Mouse (Mus musculus): ENCODE data around the gene Spata5.

Spata5 gene

DNA sequence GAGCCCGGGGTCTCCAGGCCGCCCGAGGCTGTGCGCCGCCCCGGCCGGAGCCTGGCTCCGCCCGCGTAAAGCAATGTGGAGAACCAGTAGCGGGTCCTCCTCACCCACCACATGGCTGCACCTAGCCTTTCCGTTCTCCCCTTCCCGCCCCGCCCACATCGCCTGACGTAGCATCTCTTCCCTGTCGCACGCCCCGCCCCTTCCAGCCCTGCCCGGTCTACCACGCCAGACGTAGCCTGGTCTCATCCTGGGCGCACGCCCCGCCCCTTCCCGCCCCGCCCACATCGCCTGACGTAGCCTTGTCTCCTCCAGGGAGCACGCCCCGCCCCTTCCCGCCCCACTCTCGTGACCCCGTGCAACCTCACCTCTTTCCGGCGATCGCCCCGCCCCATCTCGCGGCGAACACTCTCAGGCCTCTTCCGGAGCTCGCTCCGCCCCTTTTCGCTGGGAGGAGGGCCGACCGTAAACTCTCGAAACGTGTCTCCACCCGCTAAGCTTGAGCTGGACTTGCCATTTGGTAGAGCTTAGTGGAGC is at the start of gene Spata5:
Gene Spata5, plus strand, starts transcription at position 439 of the 534 bp plus-strand sequence.
- DNase-seq = peak; percentile 97 to 98

GRCm38 (mm10) chr3:37370407-37370806 is 49.3 kb upstream of the Spata5 start:
- DNase-seq = no peak

GRCm38 (mm10) chr3:37373712-37374111 is 46.0 kb upstream of the Spata5 start:
- no peak for DNase-seq

GRCm38 (mm10) chr3:37377926-37378325 is 41.8 kb upstream of the Spata5 start:
- no peak for DNase-seq

GRCm38 (mm10) chr3:37378412-37378811 is 41.3 kb upstream of the Spata5 start:
- no peak for DNase-seq

DNA sequence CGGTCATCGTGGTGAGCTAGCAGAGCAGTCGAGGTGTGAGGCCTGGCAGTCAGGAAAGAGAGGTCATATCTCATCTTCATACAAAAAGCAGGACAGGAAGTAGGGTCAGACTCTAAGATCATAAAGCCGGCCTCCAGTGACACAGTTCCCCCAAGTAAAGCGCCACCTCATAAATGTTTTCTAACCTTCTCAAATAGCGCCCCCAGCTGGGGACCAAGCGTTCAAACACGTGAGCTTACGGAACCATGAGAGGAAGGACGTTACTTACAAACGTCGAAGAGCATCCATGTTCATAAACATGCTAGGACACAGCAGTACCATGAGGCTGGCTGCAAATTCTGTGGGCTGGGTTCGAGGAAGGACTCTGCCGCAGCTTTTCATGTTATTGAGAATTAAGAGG is 40.5 kb upstream of the Spata5 start:
- DNase-seq = no peak

- no peak for DNase-seq
Observed at GRCm38 (mm10) chr3:37379930-37380881, 39.5 kb upstream of the Spata5 start.

DNA sequence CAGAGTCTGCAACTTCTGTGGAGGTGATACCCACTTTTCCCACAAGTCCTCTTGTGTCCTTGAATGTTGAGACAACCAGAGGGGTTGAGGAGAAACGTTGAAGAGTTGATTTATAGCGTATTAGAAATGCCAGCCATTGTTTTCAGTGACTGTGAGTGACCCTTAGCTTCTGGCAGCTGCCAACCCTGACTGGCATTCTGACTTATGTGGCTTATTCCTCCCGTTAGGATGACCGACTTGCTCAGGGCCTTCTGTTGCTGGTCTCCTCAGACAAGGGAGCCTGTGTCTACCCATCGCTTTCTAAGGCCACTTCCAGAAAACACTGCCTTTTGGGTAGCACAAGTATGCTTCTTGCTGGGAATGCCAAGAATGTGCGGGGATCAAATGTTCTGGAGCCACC is 38.2 kb upstream of the Spata5 start:
- no peak for DNase-seq

DNA sequence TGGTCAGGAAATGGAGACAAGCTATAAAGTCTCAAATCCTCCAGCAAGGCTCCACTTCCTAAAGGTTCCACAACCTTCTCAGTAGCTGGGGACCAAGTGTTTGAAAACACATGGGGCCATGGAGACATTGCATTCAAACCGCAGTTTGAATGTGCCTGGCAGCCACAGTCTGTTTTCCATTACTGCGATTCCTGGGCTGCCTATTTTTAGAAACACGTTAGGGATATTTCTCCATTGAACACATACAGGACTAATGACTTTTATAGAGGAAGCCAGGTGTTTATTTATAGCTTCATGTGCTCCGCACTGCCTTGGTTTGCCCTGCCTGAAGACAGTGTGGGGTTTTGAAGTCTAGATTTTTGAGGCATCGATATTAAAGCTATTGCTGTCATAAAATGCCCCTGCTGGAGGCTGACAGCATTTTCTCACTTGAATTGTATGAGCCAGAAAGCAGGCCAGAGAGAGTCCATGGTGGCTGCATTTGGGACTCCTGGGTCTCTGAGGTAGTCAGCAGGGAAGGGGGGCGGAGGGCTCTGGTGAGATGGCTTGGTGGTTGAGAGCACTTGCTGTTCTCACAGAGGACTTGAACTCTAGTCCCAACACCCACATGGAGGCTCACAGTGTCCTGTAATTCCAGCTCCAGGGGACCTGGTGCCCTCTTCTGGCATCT is 36.5 kb upstream of the Spata5 start:
- no peak for DNase-seq

DNA sequence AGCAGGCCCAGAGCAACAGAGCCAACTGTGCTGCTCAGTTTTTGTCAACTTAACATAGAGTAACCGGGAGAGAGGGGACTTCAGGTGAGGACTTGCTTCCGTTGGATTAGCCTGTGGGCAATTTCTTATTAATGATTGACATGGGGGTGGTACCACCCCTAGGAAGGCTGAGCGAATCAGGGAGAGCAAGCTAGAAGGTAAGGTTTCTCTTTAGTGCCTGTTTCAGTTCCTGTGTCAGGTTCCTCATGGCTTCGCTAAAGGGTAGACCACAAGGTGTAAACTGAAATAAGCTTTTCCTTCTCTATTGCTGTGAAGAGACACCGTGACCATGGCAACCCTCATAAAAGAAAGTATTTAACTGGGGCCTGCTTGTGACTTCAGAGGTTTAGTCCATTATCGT is 32.4 kb upstream of the Spata5 start:
- no peak for DNase-seq

DNA sequence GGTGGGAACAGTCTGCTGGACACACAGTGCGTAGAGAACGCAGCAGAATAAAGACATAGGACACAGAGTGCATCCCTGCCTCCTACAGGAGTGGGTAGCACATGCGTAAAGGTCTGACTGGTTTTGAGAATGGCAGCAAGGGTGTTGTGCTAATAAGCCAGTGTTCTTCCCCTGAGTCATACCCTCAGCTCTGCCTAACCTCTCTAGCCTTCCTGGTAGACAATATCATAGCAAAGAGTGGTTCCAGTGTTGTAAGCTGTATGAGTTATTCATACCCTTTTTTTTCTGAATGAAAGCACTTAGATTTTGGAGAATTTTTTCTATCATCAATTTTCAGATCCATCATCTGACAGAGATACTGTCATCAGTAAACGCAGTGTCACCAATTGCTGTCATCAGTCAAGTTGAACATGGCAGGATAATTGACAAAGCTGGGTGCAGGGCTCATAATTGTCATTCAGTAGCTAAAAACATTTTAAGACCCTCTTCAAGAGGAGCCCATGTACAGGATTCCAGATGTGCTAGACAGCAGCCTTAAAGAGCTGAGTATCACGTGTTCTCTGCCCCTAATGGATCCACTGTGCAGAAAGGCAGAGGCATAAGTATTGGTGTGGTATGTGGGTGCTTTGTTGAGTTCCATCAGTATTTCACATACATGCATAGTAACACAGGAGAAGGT is 22.6 kb upstream of the Spata5 start:
- no peak for DNase-seq

- DNase-seq = no peak
Observed at GRCm38 (mm10) chr3:37397646-37398045, 22.1 kb upstream of the Spata5 start.

- DNase-seq = no peak
Observed at GRCm38 (mm10) chr3:37398661-37399395, 20.9 kb upstream of the Spata5 start.

DNA sequence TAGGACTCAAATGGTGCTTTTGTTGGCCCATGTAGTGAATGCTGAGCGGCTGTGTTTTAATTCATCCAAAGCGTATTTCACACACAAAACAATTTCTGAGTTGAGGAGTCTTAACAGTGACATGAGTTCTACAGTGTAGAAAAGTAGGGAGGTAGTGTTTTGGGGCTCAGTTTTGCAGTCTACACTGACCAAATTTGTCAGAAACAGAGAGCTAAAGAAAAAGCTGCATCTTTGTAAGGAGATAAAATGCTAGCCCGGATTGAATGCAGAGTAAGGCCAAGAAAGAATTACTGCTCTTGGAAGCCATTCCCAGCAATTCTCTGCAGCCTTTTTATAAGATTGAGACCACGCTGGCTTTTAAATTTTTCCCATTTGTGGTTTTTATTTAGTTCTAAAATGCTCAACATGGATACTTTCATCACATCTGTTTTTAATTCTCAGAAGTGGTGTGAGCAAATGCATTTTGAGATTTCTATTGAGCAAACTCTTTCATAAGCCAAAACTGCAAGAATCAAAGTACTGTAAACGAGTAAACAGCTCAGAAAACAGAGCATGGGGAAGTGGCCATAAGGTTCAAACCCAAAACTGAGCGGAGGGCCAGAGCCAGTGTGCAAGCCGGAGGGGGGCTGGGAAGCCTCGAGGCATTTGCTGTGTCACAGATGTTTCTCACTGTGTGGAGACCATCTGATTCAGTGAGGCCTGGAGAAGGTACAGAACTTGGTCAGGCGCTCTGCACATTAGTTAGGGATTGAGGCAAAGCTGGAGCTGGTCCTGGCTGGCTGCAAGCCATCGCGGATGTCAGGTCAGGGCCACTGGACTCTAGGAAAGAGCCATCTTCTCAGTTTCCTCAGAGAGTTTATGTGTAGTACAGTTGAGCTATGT is 17.7 kb upstream of the Spata5 start:
- DNase-seq = peak in 1 of 2 experiments; percentile 34

DNA sequence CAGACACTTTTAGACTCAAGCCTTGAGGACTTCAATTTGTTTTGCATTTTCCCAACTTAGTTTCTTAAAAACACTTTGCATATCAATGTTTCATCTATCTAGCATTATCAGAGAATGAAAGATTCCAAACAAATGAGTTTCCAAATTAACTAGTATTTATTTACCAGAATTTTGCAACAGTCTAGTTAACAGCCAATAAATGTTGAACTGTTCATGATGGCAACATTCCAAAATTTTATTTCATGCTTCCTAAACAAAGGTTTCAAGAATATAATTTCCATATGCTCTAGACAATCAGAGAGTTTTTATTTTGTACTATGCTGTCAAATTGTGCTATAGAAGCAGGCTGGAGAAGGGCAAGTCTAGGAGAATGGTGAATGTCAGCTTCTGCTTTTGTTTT is 12.1 kb upstream of the Spata5 start:
- no peak for DNase-seq

DNA sequence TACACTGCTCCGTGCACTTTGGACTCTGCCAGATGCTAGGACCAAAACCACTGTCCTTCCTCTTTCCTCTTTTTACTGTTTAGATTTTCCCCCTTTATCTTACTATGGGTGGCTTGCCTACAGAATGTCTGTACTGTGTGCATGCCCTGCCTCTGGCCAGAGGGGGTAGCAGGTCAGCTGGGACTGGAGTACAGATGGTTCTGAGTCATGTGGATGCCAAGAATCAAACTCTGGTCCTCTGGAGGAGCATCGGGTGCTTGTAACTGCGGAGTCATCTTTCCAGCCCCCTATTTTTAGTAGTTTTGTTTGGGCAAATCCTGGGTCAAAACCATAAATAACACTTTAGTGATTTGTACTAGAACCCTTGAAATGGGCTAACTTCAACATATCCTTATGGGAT is 6.2 kb upstream of the Spata5 start:
- DNase-seq = no peak

DNA sequence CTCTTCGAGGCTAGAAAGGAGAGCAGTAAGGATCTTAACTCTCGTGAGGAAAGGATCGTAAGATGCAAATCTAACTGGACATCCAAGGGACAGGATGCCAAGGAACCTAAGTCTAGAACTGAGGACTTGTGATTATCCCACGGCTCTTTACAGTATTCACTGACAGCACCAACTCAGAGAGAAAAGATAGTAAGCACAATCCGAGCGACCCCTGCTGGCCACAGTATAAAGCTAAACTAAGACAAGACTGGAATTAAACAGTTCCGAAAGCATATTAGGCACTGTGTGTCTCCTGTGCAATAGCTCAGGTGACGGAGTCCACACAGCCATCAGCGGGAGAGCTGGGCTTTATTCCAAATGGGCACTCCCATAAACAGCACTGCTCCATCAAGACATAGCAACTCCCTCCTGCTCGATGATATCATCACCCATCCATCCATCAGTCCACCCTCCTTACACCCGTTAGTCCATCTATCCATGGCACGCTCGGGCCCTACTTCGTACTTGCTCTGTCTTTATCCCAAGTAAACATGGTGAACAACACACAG is 5.2 kb upstream of the Spata5 start:
- peak; percentile 60 to 82 for DNase-seq

DNA sequence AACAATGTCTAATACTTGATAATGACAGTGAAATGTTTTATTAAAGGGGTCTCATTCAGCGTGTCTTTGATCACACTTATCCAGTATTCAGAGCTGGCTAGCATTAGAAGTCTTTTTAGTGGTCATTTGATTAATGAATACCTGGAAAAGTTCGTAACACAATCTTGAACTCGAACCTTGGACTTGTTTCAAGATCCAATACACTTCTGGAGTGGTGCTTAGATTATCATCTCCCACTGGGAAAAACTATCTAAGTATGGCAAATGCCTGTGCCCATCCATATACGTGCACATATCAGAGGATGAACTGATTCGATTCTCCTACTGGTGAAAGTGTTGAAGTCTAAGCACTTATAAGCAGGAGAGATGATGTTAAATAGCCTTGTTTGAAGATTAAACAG is 1.4 kb upstream of the Spata5 start:
- peak in 1 of 2 experiments; percentile 37 for DNase-seq

DNA sequence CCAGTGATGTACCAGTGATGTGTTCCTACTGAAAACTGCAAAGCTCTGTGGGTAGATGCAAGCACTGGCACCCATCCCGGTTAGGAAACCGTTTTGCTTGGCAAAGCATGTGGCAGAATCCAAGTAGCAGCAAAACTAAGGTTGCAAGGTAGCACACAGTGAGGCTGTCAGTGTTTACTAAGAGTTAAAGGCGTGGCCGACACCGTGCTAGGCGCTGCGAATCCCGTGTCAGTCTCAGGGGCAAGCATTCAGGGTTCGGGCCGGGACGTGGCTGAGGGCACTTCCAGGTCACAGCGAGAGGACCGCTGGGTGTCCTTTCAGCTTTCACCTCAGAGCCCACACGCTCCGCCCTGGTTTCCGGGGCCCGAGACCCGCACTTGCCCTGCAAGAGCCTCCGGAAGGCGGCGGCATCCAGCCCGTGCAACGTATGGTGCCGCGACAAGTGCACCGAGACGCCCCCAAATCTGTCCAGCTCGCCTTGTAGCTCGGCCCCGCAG is 687 bp upstream of the Spata5 start:
- DNase-seq = peak in 1 of 2 experiments; percentile 75

- peak; percentile 83 to 91 for DNase-seq
Observed at GRCm38 (mm10) chr3:37420072-37420471, 376 bp downstream of the Spata5 start, which contains the start of gene Nudt6. Gene Nudt6 (minus strand): TSS chr3:37420211.

GRCm38 (mm10) chr3:37420641-37421040 is 945 bp downstream of the Spata5 start:
- DNase-seq = peak in 1 of 2 experiments; percentile 19

Measured in kidney, adult 8-10 months (tissue).